Mouse (Mus musculus): ENCODE results near the gene Phactr4. TPM values are rescaled to one million over a fixed set of nuclear protein-coding genes. Genes with fewer than 3 reads are reported as not detected.

Phactr4 gene
- total and polyA plus RNA-seq, 3 experiments: 7.2 to 79.5 (median 28.7) TPM

DNA sequence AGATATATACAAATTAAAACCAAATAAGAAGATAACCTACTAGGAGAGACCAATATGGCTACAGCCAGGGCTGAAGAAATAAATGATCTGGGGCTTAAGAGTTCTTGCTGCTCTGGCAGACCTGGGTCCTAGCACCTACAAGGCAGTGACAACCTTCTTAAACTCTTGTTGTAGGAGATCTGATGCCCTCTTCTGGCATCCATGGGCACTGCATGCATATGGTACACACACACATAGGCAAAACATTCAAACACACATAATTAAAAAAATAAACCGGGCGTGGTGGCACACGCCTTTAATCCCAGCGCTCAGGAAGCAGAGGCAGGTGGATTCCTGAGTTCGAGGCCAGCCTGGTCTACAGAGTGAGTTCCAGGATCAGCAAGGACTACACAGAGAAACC lies 2.5 kb upstream of the Phactr4 start:
- Histone ChIP-seq H3K4me3 (ENCODE audit: control insufficient read depth in 1 of 2, insufficient read depth in 1 of 2, low read depth in 2 of 2, low read length in 2 of 2) (no peak overlapping the region), H3K9ac (ENCODE audit: control insufficient read depth, low read depth, low read length, poor library complexity, severe bottlenecking) (no peak overlapping the region), H3K4me1 (ENCODE audit: control insufficient read depth in 1 of 2, insufficient read depth in 2 of 2, low read length in 2 of 2) (peaks cover 13 to 29% of the 10 kb centered on the region in 2 experiments), H3K27ac (ENCODE audit: control insufficient read depth, low read depth, low read length) (no peak overlapping the region), H3K27me3 (ENCODE audit: control insufficient read depth in 1 of 2, insufficient read depth in 2 of 2, low read length in 2 of 2) (no peaks in the 10 kb centered on the region), H3K79me2 (ENCODE audit: control insufficient read depth, insufficient read depth, low read length, poor library complexity) (peaks cover 17% of the 10 kb centered on the region), H3K36me3 (ENCODE audit: control insufficient read depth in 1 of 2, insufficient read depth in 2 of 2, low read length in 2 of 2) (peaks cover 0 to 31% of the 10 kb centered on the region in 2 experiments; a peak in 2 of 4 replicates), H3K9me3 (replicated peaks; ENCODE audit: insufficient read depth, low read length) (no peaks in the 10 kb centered on the region)
- TF ChIP-seq MYC (IDR thresholded peaks at IDR 0.05; ENCODE audit: low read depth, low read length) (no peak), MAX (IDR thresholded peaks at IDR 0.05; ENCODE audit: low read length) (no peak), MEF2A (IDR thresholded peaks at IDR 0.05; ENCODE audit: extremely low read depth, insufficient replicate concordance, low read depth, low read length, poor library complexity, severe bottlenecking) (no peak), ZMIZ1 (IDR thresholded peaks at IDR 0.05; ENCODE audit: low read depth, low read length) (no peak), E2F4 (IDR thresholded peaks at IDR 0.05; ENCODE audit: borderline replicate concordance, low read depth, low read length) (no peak), TCF12 (IDR thresholded peaks at IDR 0.05; ENCODE audit: low read depth, low read length) (no peak), RAD21 (IDR thresholded peaks at IDR 0.05; ENCODE audit: low read depth, low read length) (no peak), ZNF384 (IDR thresholded peaks at IDR 0.05; ENCODE audit: low read depth, low read length) (peak; percentile 60; the same call in 1 of the 2 replicates), GABPA (IDR thresholded peaks at IDR 0.05; ENCODE audit: low read depth, low read length) (no peak), HCFC1 (IDR thresholded peaks at IDR 0.05; ENCODE audit: low read depth, low read length) (no peak), CTCF (IDR thresholded peaks at IDR 0.05 in 2 of 3, conservative IDR thresholded peaks at IDR 0.05 in 1 of 3; ENCODE audit: control insufficient read depth in 1 of 3, insufficient read depth in 1 of 3, low read depth in 2 of 3, low read length in 3 of 3, poor library complexity in 1 of 3, severe bottlenecking in 1 of 3) (peak; percentile 23 to 41 (median 34); a peak in 4 of 6 replicates), TAL1 (IDR thresholded peaks at IDR 0.05; ENCODE audit: low read length) (no peak)
- peak; percentile 73 for DNase-seq (ENCODE audit: low read depth, low spot score)

- DNase-seq (ENCODE audit: low read depth, low spot score): no peak
- Histone ChIP-seq H3K4me1 (ENCODE audit: control insufficient read depth in 1 of 2, insufficient read depth in 2 of 2, low read length in 2 of 2) (peaks cover 10 to 12% of the 10 kb centered on the region in 2 experiments), H3K27me3 (ENCODE audit: control insufficient read depth in 1 of 2, insufficient read depth in 2 of 2, low read length in 2 of 2) (no peaks in the 10 kb centered on the region), H3K27ac (ENCODE audit: control insufficient read depth, low read depth, low read length) (peak overlapping the region; percentile 89), H3K9ac (ENCODE audit: control insufficient read depth, low read depth, low read length, poor library complexity, severe bottlenecking) (peak overlapping the region; percentile 99), H3K9me3 (replicated peaks; ENCODE audit: insufficient read depth, low read length) (no peaks in the 10 kb centered on the region), H3K36me3 (ENCODE audit: control insufficient read depth in 1 of 2, insufficient read depth in 2 of 2, low read length in 2 of 2) (peaks cover 0 to 14% of the 10 kb centered on the region in 2 experiments; a peak in 2 of 4 replicates), H3K79me2 (ENCODE audit: control insufficient read depth, insufficient read depth, low read length, poor library complexity) (peaks cover 28% of the 10 kb centered on the region), H3K4me3 (ENCODE audit: control insufficient read depth in 1 of 2, insufficient read depth in 1 of 2, low read depth in 2 of 2, low read length in 2 of 2) (peak overlapping the region; percentile 78 to 99)
- TF ChIP-seq ZC3H11A (IDR thresholded peaks at IDR 0.05; ENCODE audit: low read depth, low read length) (no peak), RCOR1 (IDR thresholded peaks at IDR 0.05; ENCODE audit: low read depth, low read length) (0 out of 2 replicates have a peak, but pooled peaks have one; percentile 18)
These were observed 750 bp downstream of the Phactr4 start for GRCm38 (mm10) chr4:132421556-132421922.

- Histone ChIP-seq H3K79me2 (ENCODE audit: control insufficient read depth, insufficient read depth, low read length, poor library complexity) (peaks cover 29% of the 10 kb centered on the region), H3K4me1 (ENCODE audit: control insufficient read depth in 1 of 2, insufficient read depth in 2 of 2, low read length in 2 of 2) (peaks cover 3 to 7% of the 10 kb centered on the region in 2 experiments; a peak in 2 of 4 replicates), H3K9me3 (replicated peaks; ENCODE audit: insufficient read depth, low read length) (no peaks in the 10 kb centered on the region), H3K27me3 (ENCODE audit: control insufficient read depth in 1 of 2, insufficient read depth in 2 of 2, low read length in 2 of 2) (no peaks in the 10 kb centered on the region), H3K9ac (ENCODE audit: control insufficient read depth, low read depth, low read length, poor library complexity, severe bottlenecking) (peak overlapping the region; percentile 99), H3K36me3 (ENCODE audit: control insufficient read depth in 1 of 2, insufficient read depth in 2 of 2, low read length in 2 of 2) (peaks cover 0 to 5% of the 10 kb centered on the region in 2 experiments; a peak in 2 of 4 replicates), H3K4me3 (ENCODE audit: control insufficient read depth in 1 of 2, insufficient read depth in 1 of 2, low read depth in 2 of 2, low read length in 2 of 2) (no peak overlapping the region), H3K27ac (ENCODE audit: control insufficient read depth, low read depth, low read length) (no peak overlapping the region)
- TF ChIP-seq HCFC1 (IDR thresholded peaks at IDR 0.05; ENCODE audit: low read depth, low read length) (no peak), SMC3 (IDR thresholded peaks at IDR 0.05; ENCODE audit: low read depth, low read length) (no peak), RCOR1 (IDR thresholded peaks at IDR 0.05; ENCODE audit: low read depth, low read length) (no peak), KAT2A (conservative IDR thresholded peaks at IDR 0.05; ENCODE audit: low read depth, low read length) (no peak), EP300 (IDR thresholded peaks at IDR 0.05; ENCODE audit: low read depth in 1 of 2, low read length in 2 of 2) (no peak)
- no peak for DNase-seq (ENCODE audit: low read depth, low spot score)
These were observed 1.8 kb downstream of the Phactr4 start for GRCm38 (mm10) chr4:132420471-132420870.
